Mouse (Mus musculus) heart, postnatal 10 days (tissue): ENCODE results near the gene Pld2. TPM values are rescaled to one million over a fixed set of nuclear protein-coding genes. Genes with fewer than 3 reads are reported as not detected.
"Not testable (repeated sequence)": the region's sequence is repeated elsewhere in the genome, so short reads cannot be mapped to it uniquely, and the experiment has no call there.

Source experiments
- DNase-seq, 2 experiments: peaks; one replicate each; pipeline ENCODE4 v3.0.0; 2021
- intact Hi-C: fragments of 180-260 bp; cut with DNase I; formaldehyde crosslinking; loops from one replicate; pipeline ENCODE4 v1.15.1; 2025
- total RNA-seq, 2 experiments: library from RNA; stranded (reverse); gene quantifications; 2 replicates each; pipeline ENCODE4 v1.2.3; 2021

Pld2 gene
- total RNA-seq, 2 experiments from 2014 or later = 8.9 to 10.8 TPM

- intact Hi-C loops = no loop called here
- peak; percentile 95 to 96 for DNase-seq
Measured at GRCm38 (mm10) chr11:70525184-70525678, 14.6 kb upstream of the Pld2 start, which contains the start of gene Psmb6. Psmb6 (plus strand) TSS chr11:70525367.

GRCm38 (mm10) chr11:70525726-70526125 lies 14.1 kb upstream of the Pld2 start:
- intact Hi-C loops = loop anchor here (2.0 kb wide), 1 partner anchor 35 kb away; no protein-coding TSS in a partner anchor
- DNase-seq = no peak

GRCm38 (mm10) chr11:70526211-70526610 lies 13.7 kb upstream of the Pld2 start:
- intact Hi-C loops = loop anchor here (2.0 kb wide), 1 partner anchor 35 kb away; no protein-coding TSS in a partner anchor

DNA sequence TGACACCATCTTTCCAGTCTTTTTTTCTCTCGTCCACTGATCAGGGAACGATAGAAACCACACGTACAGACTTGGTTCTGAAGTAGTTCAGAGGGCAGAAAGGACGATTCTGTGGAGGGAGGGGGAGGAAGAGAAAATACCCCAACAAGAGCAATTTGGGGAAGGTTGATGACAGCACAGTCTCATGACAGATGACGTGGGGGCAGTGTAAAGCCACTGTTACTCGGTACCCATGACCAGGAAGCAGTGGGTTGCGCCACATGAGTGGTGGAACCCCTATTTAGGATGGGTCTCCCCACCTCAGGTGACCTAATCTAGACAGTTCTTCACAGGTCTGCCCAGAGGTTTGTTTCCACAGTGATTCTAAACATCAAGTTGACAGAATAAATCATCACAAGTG lies 11.3 kb upstream of the Pld2 start:
- intact Hi-C loops = no loop called here
- no peak for DNase-seq

More at GRCm38 (mm10) chr11:70526211-70526610, 13.7 kb upstream of the Pld2 start:
- no peak for DNase-seq

GRCm38 (mm10) chr11:70531065-70531464 lies 8.8 kb upstream of the Pld2 start:
- DNase-seq, intact Hi-C loops: not testable (repeated sequence)

GRCm38 (mm10) chr11:70532839-70533238 lies 7.0 kb upstream of the Pld2 start, which contains the start of gene Gm40193:
Gm40193 (minus strand) TSS chr11:70532939.
- intact Hi-C loops = no loop called here
- no peak for DNase-seq

- intact Hi-C loops = loop anchor here (1.0 kb wide), 1 partner anchor 66 kb away; no protein-coding TSS in a partner anchor
Measured at GRCm38 (mm10) chr11:70539423-70539822, 441 bp upstream of the Pld2 start.

GRCm38 (mm10) chr11:70540928-70541327 lies 1.1 kb downstream of the Pld2 start:
- no peak for DNase-seq
- intact Hi-C loops = loop anchor here (2.0 kb wide), 1 partner anchor 24 kb away; no protein-coding TSS in a partner anchor

More at GRCm38 (mm10) chr11:70539423-70539822, 441 bp upstream of the Pld2 start:
- no peak for DNase-seq

GRCm38 (mm10) chr11:70541415-70541814 lies 1.6 kb downstream of the Pld2 start:
- intact Hi-C loops = loop anchor here (2.0 kb wide), 1 partner anchor 23 kb away; no protein-coding TSS in a partner anchor
- DNase-seq = no peak

GRCm38 (mm10) chr11:70544496-70544895 lies 4.6 kb downstream of the Pld2 start:
- peak; percentile 20 to 23 for DNase-seq
- intact Hi-C loops = no loop called here

- no peak for DNase-seq
- intact Hi-C loops = no loop called here
Measured at GRCm38 (mm10) chr11:70551526-70551925, 11.7 kb downstream of the Pld2 start.

DNA sequence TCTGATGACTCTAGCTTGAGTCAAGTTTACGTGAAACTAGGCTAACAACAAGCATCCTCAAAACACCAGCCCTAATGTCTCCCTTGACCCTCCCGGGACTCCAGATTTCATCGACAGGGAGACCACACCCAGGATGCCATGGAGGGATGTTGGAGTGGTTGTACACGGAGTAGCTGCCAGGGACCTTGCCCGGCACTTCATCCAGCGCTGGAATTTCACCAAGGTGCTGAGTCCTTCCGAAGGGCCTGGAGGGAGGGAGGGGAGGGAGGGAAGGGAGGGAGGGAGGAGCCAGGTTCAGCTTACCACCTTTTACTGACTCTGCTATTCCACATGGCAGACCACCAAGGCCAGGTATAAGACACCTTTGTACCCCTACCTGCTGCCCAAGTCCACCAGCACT lies 14.1 kb downstream of the Pld2 start:
- intact Hi-C loops = no loop called here

GRCm38 (mm10) chr11:70557545-70557944 lies 17.7 kb downstream of the Pld2 start:
- intact Hi-C loops = no loop called here
- no peak for DNase-seq

More for the DNA sequence above, 14.1 kb downstream of the Pld2 start:
- no peak for DNase-seq

DNA sequence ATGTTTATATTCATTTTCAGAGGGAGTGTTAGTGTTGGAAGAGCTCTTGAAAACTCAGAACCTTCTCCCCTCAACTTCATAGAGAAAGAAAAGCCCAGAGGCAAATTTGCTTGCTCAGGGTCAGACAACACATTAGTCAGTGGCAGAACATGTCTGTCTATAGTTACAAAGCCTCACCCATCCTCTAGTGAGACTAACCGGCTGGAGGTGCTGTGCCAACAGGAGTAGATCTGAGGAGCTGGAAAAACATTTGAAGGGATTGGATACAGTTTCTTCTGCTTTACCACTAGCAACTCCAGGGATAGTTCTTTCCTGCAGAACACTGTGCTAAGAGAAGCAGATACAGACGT lies 22.0 kb downstream of the Pld2 start:
- DNase-seq = no peak
- intact Hi-C loops = loop anchor here (2.0 kb wide), 2 partner anchors 35 to 43 kb away; no protein-coding TSS in a partner anchor

GRCm38 (mm10) chr11:70562287-70562994 lies 22.6 kb downstream of the Pld2 start, which contains the start of gene Mink1:
Mink1 (plus strand) TSS chr11:70562881.
- intact Hi-C loops = loop anchor here (2.0 kb wide), 1 partner anchor 42 kb away; no protein-coding TSS in a partner anchor
- DNase-seq = peak; percentile 90 to 93

- intact Hi-C loops = loop anchor here (2.0 kb wide), 1 partner anchor 42 kb away; no protein-coding TSS in a partner anchor
- DNase-seq = no peak
Measured at GRCm38 (mm10) chr11:70562995-70563469, 23.2 kb downstream of the Pld2 start.

DNA sequence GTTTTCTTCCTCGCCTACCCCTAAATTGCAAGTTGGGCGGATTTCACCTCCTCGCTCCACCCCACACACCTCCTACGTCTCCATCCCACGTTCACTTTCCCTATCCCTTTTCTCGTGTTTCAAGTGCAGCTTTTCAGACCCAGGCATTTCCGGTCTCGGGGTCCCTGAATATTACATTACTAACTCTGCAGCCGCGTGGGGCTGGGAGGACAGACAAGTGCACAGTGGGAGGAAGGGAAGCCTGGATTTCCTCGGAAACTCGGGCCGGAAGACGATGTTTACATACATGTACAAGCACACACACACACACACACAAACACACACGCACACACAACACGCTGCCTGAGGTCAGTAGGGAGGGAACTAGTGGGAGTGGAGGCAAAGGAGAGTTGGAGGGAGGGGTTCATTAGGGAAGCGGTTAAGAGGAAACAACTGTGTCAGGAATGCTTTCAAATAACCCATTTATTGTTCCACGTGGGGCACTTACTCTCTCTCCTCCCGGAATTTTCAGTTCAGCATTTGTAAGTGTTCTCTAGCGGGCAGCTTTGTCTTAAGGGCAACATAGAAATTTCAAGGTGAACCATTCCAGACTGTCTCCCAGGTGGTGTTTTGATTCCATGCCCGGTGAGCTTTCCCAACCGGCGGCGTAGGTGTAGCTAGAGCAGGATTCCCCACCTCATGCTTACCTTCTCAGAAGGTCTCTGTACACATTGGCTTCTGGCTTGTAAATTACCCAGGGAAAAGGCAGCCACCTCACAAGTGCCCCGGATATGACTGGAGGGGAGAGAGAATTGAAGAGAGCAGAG lies 23.8 kb downstream of the Pld2 start:
- intact Hi-C loops = loop anchor here (2.0 kb wide), 3 partner anchors 17 to 41 kb away; partner anchors contain the start of gene Pld2
- DNase-seq = peak; percentile 51 to 53

DNA sequence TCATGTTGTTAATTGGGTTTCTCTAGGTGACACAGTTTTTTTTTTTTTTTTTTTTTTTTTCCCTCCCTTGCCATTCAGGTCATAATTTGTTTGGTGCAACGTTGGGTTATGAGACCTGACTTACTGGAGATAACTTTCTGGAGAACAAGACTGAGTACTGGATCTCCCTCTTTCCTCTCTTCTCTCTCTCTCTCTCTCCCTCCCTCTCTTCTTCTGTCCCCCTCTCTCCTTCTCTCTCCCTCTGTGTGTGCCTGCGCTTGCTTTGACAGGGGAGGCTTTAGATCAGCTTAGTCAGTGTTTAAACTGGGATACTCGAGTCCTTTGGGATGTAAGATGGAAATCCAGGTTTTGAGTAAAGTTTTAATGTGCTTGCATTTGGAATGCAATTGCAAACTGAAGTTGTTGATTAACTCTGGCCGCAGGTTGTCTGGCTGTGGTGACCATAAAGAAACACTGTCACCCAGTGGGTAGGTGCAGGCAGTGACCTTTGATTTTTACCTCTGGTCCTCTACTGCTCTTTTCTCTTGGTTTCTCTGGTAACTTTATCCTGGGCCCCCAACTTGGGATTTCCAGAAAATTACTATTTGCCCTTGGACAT lies 24.5 kb downstream of the Pld2 start:
- no peak for DNase-seq
- intact Hi-C loops = loop anchor here (2.0 kb wide), 2 partner anchors 16 to 24 kb away; partner anchors contain the start of gene Pld2

DNA sequence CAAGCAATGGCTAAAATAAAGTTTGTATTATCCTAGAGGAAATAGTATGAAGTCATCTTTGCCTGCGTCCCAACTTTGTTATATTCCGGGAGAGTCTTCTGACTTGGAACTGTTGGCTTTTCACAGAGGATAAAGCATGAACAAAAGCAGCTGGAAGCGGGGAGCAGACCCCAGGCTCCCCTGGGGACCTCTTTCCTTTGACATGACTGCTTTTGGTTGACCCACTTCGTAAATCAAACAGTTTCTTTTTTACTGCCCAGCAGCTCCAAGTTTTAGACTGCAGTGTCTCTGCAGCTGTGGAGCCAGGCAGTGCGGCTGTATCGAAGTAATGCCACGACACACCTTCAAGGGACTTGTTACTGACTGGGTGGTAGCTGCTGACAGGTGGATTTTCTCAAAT lies 26.7 kb downstream of the Pld2 start:
- intact Hi-C loops = no loop called here
- peak; percentile 35 to 40 for DNase-seq

DNA sequence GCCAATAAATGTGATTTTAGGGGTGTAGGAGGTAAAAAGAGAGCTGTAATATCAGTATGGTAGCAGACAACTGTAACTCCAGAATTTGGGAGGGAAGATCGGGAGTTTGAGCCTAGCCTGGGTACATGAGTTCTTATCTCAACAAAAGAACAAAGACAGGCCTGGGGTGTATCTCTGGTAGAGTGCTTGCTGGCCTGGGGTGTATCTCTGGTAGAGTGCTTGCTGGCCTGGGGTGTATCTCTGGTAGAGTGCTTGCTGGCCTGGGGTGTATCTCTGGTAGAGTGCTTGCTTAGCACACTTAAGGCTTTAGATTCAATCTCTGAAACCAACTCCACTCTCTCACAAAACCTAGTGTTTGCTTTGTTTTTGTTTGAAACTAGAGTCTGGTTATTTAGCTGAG lies 30.8 kb downstream of the Pld2 start:
- intact Hi-C loops, DNase-seq: not testable (repeated sequence)
